Mouse (Mus musculus): ENCODE results near the gene Olfr684. TPM values are rescaled to one million over a fixed set of nuclear protein-coding genes. Genes with fewer than 3 reads are reported as not detected.

Gene Olfr684
- polyA plus RNA-seq (2016; fragmentation: Nextera tagmentation; extraction: Ambion mirVana), result not detected in 2 replicates

- H3K4me1 ChIP-seq (replicated peaks), result no peaks in the 10 kb centered on the region
- no peaks in the 10 kb centered on the region for H3K27me3 ChIP-seq (replicated peaks)
- no peak for ATAC-seq (ENCODE audit: insufficient number of reproducible peaks, low FRiP score)
- no peak within 1 kb of the TSS for H3K4me2 ChIP-seq
- H3K36me3 ChIP-seq, result no peaks in the 10 kb centered on the region
- 68% methylated on average over 1 of the region's 1 CpGs for WGBS
- no peak within 1 kb of the TSS for H3K9ac ChIP-seq
- H3K27ac ChIP-seq (ENCODE audit: poor library complexity, severe bottlenecking), result no peak within 1 kb of the TSS
- no peak within 1 kb of the TSS for H3K4me3 ChIP-seq
- H3K9me3 ChIP-seq (replicated peaks), result no peaks in the 10 kb centered on the region
Measured at GRCm38 (mm10) chr7:105163553-105163952, at the start of gene Olfr684. Gene Olfr684, minus strand, starts transcription at chr7:105163653.

GRCm38 (mm10) chr7:105207385-105207784, 43.9 kb upstream of the Olfr684 start, which contains the start of gene Olfr686:
Gene Olfr686, minus strand, starts transcription at chr7:105207485.
- Histone ChIP-seq H3K4me2 (no peak within 1 kb of the TSS), H3K27me3 (replicated peaks) (no peaks in the 10 kb centered on the region), H3K36me3 (no peaks in the 10 kb centered on the region), H3K4me3 (no peak within 1 kb of the TSS), H3K9me3 (replicated peaks) (no peaks in the 10 kb centered on the region), H3K27ac (ENCODE audit: poor library complexity, severe bottlenecking) (no peak within 1 kb of the TSS), H3K4me1 (replicated peaks) (no peaks in the 10 kb centered on the region), H3K9ac (no peak within 1 kb of the TSS)
- ATAC-seq (ENCODE audit: insufficient number of reproducible peaks, low FRiP score), result no peak

GRCm38 (mm10) chr7:105185912-105186311, 22.5 kb upstream of the Olfr684 start, which contains the start of gene Olfr685:
Gene Olfr685, minus strand, starts transcription at chr7:105186012.
- no peaks in the 10 kb centered on the region for H3K36me3 ChIP-seq
- no peak within 1 kb of the TSS for H3K27ac ChIP-seq (ENCODE audit: poor library complexity, severe bottlenecking)
- no peak within 1 kb of the TSS for H3K9ac ChIP-seq
- H3K4me1 ChIP-seq (replicated peaks), result no peaks in the 10 kb centered on the region
- H3K9me3 ChIP-seq (replicated peaks), result no peaks in the 10 kb centered on the region
- no peak for ATAC-seq (ENCODE audit: insufficient number of reproducible peaks, low FRiP score)
- H3K4me2 ChIP-seq, result no peak within 1 kb of the TSS
- WGBS, result 50% methylated on average over 1 of the region's 1 CpGs
- no peak within 1 kb of the TSS for H3K4me3 ChIP-seq
- H3K27me3 ChIP-seq (replicated peaks), result no peaks in the 10 kb centered on the region

- H3K27me3 ChIP-seq (replicated peaks), result no peaks in the 10 kb centered on the region
- no peak overlapping the region for H3K4me3 ChIP-seq
- no peaks in the 10 kb centered on the region for H3K9me3 ChIP-seq (replicated peaks)
- no peak for ATAC-seq (ENCODE audit: insufficient number of reproducible peaks, low FRiP score)
- no peaks in the 10 kb centered on the region for H3K4me1 ChIP-seq (replicated peaks)
- H3K9ac ChIP-seq, result no peak overlapping the region
- no peak overlapping the region for H3K27ac ChIP-seq (ENCODE audit: poor library complexity, severe bottlenecking)
- no peaks in the 10 kb centered on the region for H3K36me3 ChIP-seq
- no peak overlapping the region for H3K4me2 ChIP-seq
- 50% methylated on average over 4 of the region's 4 CpGs for WGBS
Measured at GRCm38 (mm10) chr7:105170773-105171172, 7.3 kb upstream of the Olfr684 start.

- H3K9ac ChIP-seq, result no peak within 1 kb of the TSS
- 56% methylated on average over 1 of the region's 1 CpGs for WGBS
- no peak for ATAC-seq (ENCODE audit: insufficient number of reproducible peaks, low FRiP score)
- H3K9me3 ChIP-seq (replicated peaks), result no peaks in the 10 kb centered on the region
- H3K4me2 ChIP-seq, result no peak within 1 kb of the TSS
- H3K27me3 ChIP-seq (replicated peaks), result no peaks in the 10 kb centered on the region
- no peak within 1 kb of the TSS for H3K4me3 ChIP-seq
- H3K4me1 ChIP-seq (replicated peaks), result no peaks in the 10 kb centered on the region
- no peak within 1 kb of the TSS for H3K27ac ChIP-seq (ENCODE audit: poor library complexity, severe bottlenecking)
- no peaks in the 10 kb centered on the region for H3K36me3 ChIP-seq
Measured at GRCm38 (mm10) chr7:105146912-105147311, 16.5 kb downstream of the Olfr684 start, which contains the start of gene Olfr683. Gene Olfr683, minus strand, starts transcription at chr7:105147012.

- Histone ChIP-seq H3K9me3 (replicated peaks) (no peaks in the 10 kb centered on the region), H3K27ac (ENCODE audit: poor library complexity, severe bottlenecking) (no peak overlapping the region), H3K4me1 (replicated peaks) (no peaks in the 10 kb centered on the region), H3K4me3 (no peak overlapping the region), H3K4me2 (no peak overlapping the region), H3K27me3 (replicated peaks) (no peaks in the 10 kb centered on the region), H3K9ac (no peak overlapping the region), H3K36me3 (no peaks in the 10 kb centered on the region)
- no peak for ATAC-seq (ENCODE audit: insufficient number of reproducible peaks, low FRiP score)
- WGBS, result 63% methylated on average over 2 of the region's 2 CpGs
Measured at GRCm38 (mm10) chr7:105141275-105141674, 22.2 kb downstream of the Olfr684 start.

GRCm38 (mm10) chr7:105116536-105116935, 46.9 kb downstream of the Olfr684 start, which contains the start of gene Olfr681:
Gene Olfr681, plus strand, starts transcription at chr7:105116836.
- H3K4me2 ChIP-seq, result no peak within 1 kb of the TSS
- H3K9me3 ChIP-seq (replicated peaks), result no peaks in the 10 kb centered on the region
- no peak within 1 kb of the TSS for H3K4me3 ChIP-seq
- H3K36me3 ChIP-seq, result no peaks in the 10 kb centered on the region
- no peak within 1 kb of the TSS for H3K27ac ChIP-seq (ENCODE audit: poor library complexity, severe bottlenecking)
- no peak for ATAC-seq (ENCODE audit: insufficient number of reproducible peaks, low FRiP score)
- H3K4me1 ChIP-seq (replicated peaks), result no peaks in the 10 kb centered on the region
- no peak within 1 kb of the TSS for H3K9ac ChIP-seq
- H3K27me3 ChIP-seq (replicated peaks), result no peaks in the 10 kb centered on the region

Other genes with a start within 250 kb of the Olfr684 start
- not detected in 2 replicates for gene Olfr667, start 242.2 kb downstream of the Olfr684 start, polyA plus RNA-seq (2016; fragmentation: Nextera tagmentation; extraction: Ambion mirVana)
- gene Olfr668, start 235.6 kb downstream of the Olfr684 start, polyA plus RNA-seq (2016; fragmentation: Nextera tagmentation; extraction: Ambion mirVana), result not detected in 2 replicates
- not detected in 2 replicates for gene Olfr669, start 229.4 kb downstream of the Olfr684 start, polyA plus RNA-seq (2016; fragmentation: Nextera tagmentation; extraction: Ambion mirVana)
- gene Olfr670, start 201.0 kb downstream of the Olfr684 start, polyA plus RNA-seq (2016; fragmentation: Nextera tagmentation; extraction: Ambion mirVana), result not detected in 2 replicates
- not detected in 2 replicates for gene Olfr671, start 184.5 kb downstream of the Olfr684 start, polyA plus RNA-seq (2016; fragmentation: Nextera tagmentation; extraction: Ambion mirVana)
- gene Olfr672, start 161.6 kb downstream of the Olfr684 start, polyA plus RNA-seq (2016; fragmentation: Nextera tagmentation; extraction: Ambion mirVana), result not detected in 2 replicates
- not detected in 2 replicates for gene Olfr675, start 135.2 kb downstream of the Olfr684 start, polyA plus RNA-seq (2016; fragmentation: Nextera tagmentation; extraction: Ambion mirVana)
- gene Olfr676, start 131.0 kb downstream of the Olfr684 start, polyA plus RNA-seq (2016; fragmentation: Nextera tagmentation; extraction: Ambion mirVana), result not detected in 2 replicates
- not detected in 2 replicates for gene Olfr677, start 112.3 kb downstream of the Olfr684 start, polyA plus RNA-seq (2016; fragmentation: Nextera tagmentation; extraction: Ambion mirVana)
- gene Olfr678, start 99.2 kb downstream of the Olfr684 start, polyA plus RNA-seq (2016; fragmentation: Nextera tagmentation; extraction: Ambion mirVana), result not detected in 2 replicates
- gene Olfr679, start 82.4 kb downstream of the Olfr684 start, polyA plus RNA-seq (2016; fragmentation: Nextera tagmentation; extraction: Ambion mirVana), result not detected in 2 replicates
- gene Olfr680-ps1, start 70.8 kb downstream of the Olfr684 start, polyA plus RNA-seq (2016; fragmentation: Nextera tagmentation; extraction: Ambion mirVana), result not detected in 2 replicates
- gene Olfr681, start 46.8 kb downstream of the Olfr684 start, polyA plus RNA-seq (2016; fragmentation: Nextera tagmentation; extraction: Ambion mirVana), result not detected in 2 replicates
- not detected in 2 replicates for gene Olfr683, start 16.6 kb downstream of the Olfr684 start, polyA plus RNA-seq (2016; fragmentation: Nextera tagmentation; extraction: Ambion mirVana)
- not detected in 2 replicates for gene Olfr685, start 22.4 kb upstream of the Olfr684 start, polyA plus RNA-seq (2016; fragmentation: Nextera tagmentation; extraction: Ambion mirVana)
- not detected in 2 replicates for gene Olfr686, start 43.8 kb upstream of the Olfr684 start, polyA plus RNA-seq (2016; fragmentation: Nextera tagmentation; extraction: Ambion mirVana)
- not detected in 2 replicates for gene Olfr688, start 124.4 kb upstream of the Olfr684 start, polyA plus RNA-seq (2016; fragmentation: Nextera tagmentation; extraction: Ambion mirVana)
- not detected in 2 replicates for gene Olfr689, start 147.5 kb upstream of the Olfr684 start, polyA plus RNA-seq (2016; fragmentation: Nextera tagmentation; extraction: Ambion mirVana)
- gene Olfr690, start 170.5 kb upstream of the Olfr684 start, polyA plus RNA-seq (2016; fragmentation: Nextera tagmentation; extraction: Ambion mirVana), result not detected in 2 replicates
- gene Olfr691, start 178.6 kb upstream of the Olfr684 start, polyA plus RNA-seq (2016; fragmentation: Nextera tagmentation; extraction: Ambion mirVana), result not detected in 2 replicates
- gene Olfr692, start 204.6 kb upstream of the Olfr684 start, polyA plus RNA-seq (2016; fragmentation: Nextera tagmentation; extraction: Ambion mirVana), result not detected in 2 replicates
- not detected in 2 replicates for gene Gm5901, start 211.4 kb upstream of the Olfr684 start, polyA plus RNA-seq (2016; fragmentation: Nextera tagmentation; extraction: Ambion mirVana)
- 34.0 and 36.2 TPM in 2 replicates for gene Fam160a2, start 236.4 kb upstream of the Olfr684 start, polyA plus RNA-seq (2016; fragmentation: Nextera tagmentation; extraction: Ambion mirVana)
- gene Cnga4, start 240.9 kb upstream of the Olfr684 start, polyA plus RNA-seq (2016; fragmentation: Nextera tagmentation; extraction: Ambion mirVana), result not detected in 2 replicates